Mouse (Mus musculus) spleen, adult 10 weeks (tissue): ENCODE measurements around the gene Cdc37. TPM values are rescaled to one million over a fixed set of nuclear protein-coding genes. Genes with fewer than 3 reads are reported as not detected.

Experiments used
- polyA plus RNA-seq: library from polyadenylated mRNA; stranded (reverse); fragments of 350-450 nt; fragmentation: Illumina TruSeq; extraction: RNeasy Lipid Tissue Mini Kit (QIAGEN cat#74804); gene quantifications from one replicate; pipeline ENCODE4 v1.2.3, GENCODE M21; 2015; ENCODE audit warnings: low replicate concordance; ENCODE audit not compliant: insufficient read depth

Gene Cdc37
- polyA plus RNA-seq = 112 TPM

GRCm38 (mm10) chr9:21149654-21150419 is at the start of gene Cdc37:
Gene Cdc37 (minus strand): TSS chr9:21149982.

DNA sequence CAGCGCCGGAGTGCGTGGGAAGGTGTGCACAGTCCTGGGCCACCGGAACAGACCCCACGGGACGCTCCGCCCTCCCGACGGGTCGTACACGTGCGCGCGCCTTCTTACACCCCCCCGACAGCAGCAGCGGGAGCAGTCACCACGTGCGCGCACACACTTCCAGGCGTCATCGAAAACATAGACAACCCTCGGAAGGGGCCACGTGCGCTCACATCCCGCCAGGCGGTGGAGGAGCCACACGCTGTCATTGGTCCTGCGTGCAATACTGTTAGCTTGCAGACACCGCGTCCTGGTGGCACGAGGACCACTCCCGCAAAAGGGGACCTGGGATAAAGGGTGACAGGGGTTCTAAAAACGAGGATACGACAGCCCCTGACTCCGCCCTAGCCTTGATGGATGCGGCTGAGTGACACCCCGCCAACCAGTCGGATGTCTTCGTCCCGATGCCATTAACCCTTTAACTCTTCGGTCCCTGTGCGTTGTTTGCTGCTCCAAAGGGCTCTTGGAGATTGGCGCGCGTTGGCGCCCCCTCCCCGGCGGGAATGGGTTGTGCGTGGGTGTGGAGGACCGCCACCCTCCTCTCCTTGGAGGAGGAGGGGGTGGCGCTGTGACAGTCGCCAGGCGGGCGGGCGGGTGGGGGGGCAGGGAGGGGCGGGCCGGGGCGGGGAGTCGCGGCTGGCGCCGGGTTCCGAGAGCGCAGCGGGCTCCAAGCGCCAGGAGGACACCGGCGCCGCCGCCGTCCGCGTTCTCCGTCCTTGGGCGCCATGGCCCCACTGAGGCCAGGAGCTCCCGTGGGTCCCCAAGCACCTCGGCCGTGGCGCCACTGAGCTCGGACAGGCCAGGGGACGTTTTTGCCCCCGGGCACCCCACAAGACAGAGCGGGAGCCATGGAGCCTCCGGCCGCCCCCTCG is 15.5 kb upstream of the Cdc37 start, which contains the start of gene Pde4a:
Pde4a (plus strand) TSS at position 674 of the 911 bp plus-strand sequence.

DNA sequence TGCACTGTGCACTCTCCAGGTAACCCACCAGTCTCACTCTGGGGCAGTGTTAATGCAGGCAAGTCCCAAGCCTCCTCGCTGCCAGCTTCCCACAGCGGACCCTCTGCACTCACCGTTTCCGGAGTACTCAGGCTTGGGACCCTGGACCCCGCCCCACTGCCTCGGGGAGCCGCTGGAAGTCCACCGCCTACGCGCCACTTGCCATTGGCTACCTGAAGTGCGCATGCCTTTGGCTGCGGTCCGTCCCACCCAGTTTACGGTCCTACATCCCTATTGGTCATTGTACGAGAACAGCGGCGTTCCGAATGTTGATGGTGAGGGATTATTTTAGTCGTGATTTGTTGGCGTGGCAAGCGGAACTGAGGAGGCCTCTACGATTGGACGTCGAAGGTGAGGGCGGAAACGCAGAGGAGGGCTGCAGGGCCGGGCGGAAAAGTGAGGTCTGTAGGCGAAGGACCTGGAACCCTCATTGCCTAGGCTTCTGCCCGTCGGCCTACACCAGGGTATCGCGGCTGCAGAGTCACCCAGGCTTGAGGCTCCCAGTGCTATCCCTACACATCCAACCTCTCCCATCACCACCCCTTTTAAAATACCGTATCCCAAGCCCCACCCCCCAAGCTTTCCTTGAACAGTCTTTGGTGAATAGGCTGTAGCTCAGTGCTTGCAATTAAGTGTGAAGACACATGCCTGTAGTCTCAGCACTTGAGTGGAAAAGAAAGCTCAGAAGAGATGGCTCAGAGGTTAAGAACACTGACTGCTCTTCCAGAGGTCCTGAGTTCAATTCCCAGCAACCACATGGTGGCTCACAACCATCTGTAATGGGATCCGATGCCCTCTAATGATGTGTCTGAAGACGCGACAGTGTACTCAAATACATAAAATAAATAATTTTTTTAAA is 18.5 kb downstream of the Cdc37 start, which contains the start of gene Tyk2:
Tyk2 (minus strand) TSS at position 185 of the 898 bp plus-strand sequence.

DNA sequence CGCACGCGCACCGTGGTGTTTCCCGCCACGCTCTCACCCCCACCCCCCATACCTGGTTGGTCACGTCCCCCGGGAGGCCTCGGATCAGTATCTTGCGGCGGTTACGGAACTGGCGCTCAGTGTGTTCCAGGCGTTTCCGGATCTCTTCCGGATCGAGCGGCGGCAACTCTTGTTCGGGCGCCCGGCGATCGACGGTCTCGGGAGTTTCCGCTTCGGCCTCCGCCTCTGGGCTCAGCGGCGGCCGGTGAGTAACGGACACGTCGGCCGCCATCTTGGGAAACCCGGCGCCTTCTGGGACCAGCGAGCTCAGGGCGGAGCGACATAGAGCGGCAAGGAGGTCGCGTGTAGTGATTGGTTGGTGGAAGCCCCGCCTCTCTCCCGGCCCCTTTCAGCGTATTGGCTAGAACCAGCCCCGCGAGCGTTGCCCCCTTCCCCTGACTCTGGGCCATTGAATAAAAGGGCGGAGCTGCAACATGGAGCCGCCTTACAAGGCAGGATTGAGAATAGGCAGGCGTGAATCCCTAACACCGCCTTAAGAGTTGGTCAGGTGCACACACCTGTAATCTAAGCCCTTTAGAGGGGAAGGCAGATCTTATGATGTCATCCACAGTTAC is 58.0 kb downstream of the Cdc37 start, which contains the start of the genes Gm38431 and Raver1:
Gm38431 (minus strand) TSS at position 291 of the 614 bp plus-strand sequence.
Raver1 (minus strand) TSS at position 302 of the 614 bp plus-strand sequence.

Other genes starting within 250 kb of the Cdc37 start
- gene Dnmt1, start 190.1 kb downstream of the Cdc37 start, polyA plus RNA-seq = 50.1 TPM
- gene S1pr2, start 173.2 kb downstream of the Cdc37 start, polyA plus RNA-seq = 2.0 TPM
- gene Mrpl4, start 147.2 kb downstream of the Cdc37 start, polyA plus RNA-seq = 16.7 TPM
- gene Icam1, start 134.0 kb downstream of the Cdc37 start, polyA plus RNA-seq = 75.3 TPM
- gene Icam4, start 120.6 kb downstream of the Cdc37 start, polyA plus RNA-seq = 0.57 TPM
- 0.10 TPM for gene Icam5, start 117.9 kb downstream of the Cdc37 start, polyA plus RNA-seq
- gene Zglp1, start 82.9 kb downstream of the Cdc37 start, polyA plus RNA-seq = 0.33 TPM
- gene Gm49373, start 76.9 kb downstream of the Cdc37 start, polyA plus RNA-seq = not detected
- 21.1 TPM for gene Fdx1l, start 76.4 kb downstream of the Cdc37 start, polyA plus RNA-seq
- 1.5 TPM for gene Gm38431, start 58.0 kb downstream of the Cdc37 start, polyA plus RNA-seq
- 26.0 TPM for gene Raver1, start 58.0 kb downstream of the Cdc37 start, polyA plus RNA-seq
- gene Tyk2, start 18.7 kb downstream of the Cdc37 start, polyA plus RNA-seq = 33.0 TPM
- gene Pde4a, start 15.7 kb upstream of the Cdc37 start, polyA plus RNA-seq = 8.6 TPM
- gene Keap1, start 89.4 kb upstream of the Cdc37 start, polyA plus RNA-seq = 18.0 TPM
- gene S1pr5, start 98.5 kb upstream of the Cdc37 start, polyA plus RNA-seq = 3.4 TPM
- 8.0 TPM for gene Atg4d, start 115.3 kb upstream of the Cdc37 start, polyA plus RNA-seq
- gene Kri1, start 138.0 kb upstream of the Cdc37 start, polyA plus RNA-seq = 70.9 TPM
- gene Cdkn2d, start 141.4 kb upstream of the Cdc37 start, polyA plus RNA-seq = 23.0 TPM
- 4.0 TPM for gene Ap1m2, start 162.4 kb upstream of the Cdc37 start, polyA plus RNA-seq
- 243 TPM for gene Slc44a2, start 170.7 kb upstream of the Cdc37 start, polyA plus RNA-seq
- gene Ilf3, start 217.9 kb upstream of the Cdc37 start, polyA plus RNA-seq = 61.6 TPM